Mouse (Mus musculus) testis, adult 2 months (tissue): ENCODE measurements around the gene Slc1a4. TPM values are rescaled to one million over a fixed set of nuclear protein-coding genes. Genes with fewer than 3 reads are reported as not detected.
A peak's percentile ranks its signal among the peaks of the same experiment; 100 is the strongest.

Experiments used
- H3K27ac ChIP-seq: fragments of 200-500 bp; 2 replicates; pipeline ENCODE4 v1.5.1; 2012; ENCODE audit warnings: low read depth, low read length; ENCODE audit not compliant: control insufficient read depth, insufficient read depth
- H3K27me3 ChIP-seq: fragments of 200-500 bp; 2 replicates; pipeline ENCODE4 v1.6.1; 2012; ENCODE audit warnings: mild to moderate bottlenecking, low read length, moderate library complexity; ENCODE audit not compliant: control insufficient read depth, insufficient read depth
- H3K36me3 ChIP-seq: fragments of 200-500 bp; 2 replicates; pipeline ENCODE4 v1.6.1; 2012; ENCODE audit warnings: mild to moderate bottlenecking, low read length; ENCODE audit not compliant: control insufficient read depth, insufficient read depth
- H3K4me1 ChIP-seq: fragments of 200-500 bp; 2 replicates; pipeline ENCODE4 v1.6.1; 2012; ENCODE audit warnings: low read length; ENCODE audit not compliant: control insufficient read depth, insufficient read depth
- H3K4me3 ChIP-seq: fragments of 200-500 bp; 2 replicates; pipeline ENCODE4 v1.5.1; 2012; ENCODE audit warnings: low read depth, mild to moderate bottlenecking, low read length, moderate library complexity, mixed read lengths; ENCODE audit not compliant: control insufficient read depth
- CTCF ChIP-seq: fragments of 200-500 bp; IDR thresholded peaks from 2 replicates; pipeline ENCODE4 v1.5.1; 2012; ENCODE audit warnings: low read depth, mild to moderate bottlenecking, inconsistent platforms, low read length, moderate library complexity; ENCODE audit not compliant: control insufficient read depth, insufficient read depth, insufficient replicate concordance
- POLR2A ChIP-seq: fragments of 200-500 bp; IDR thresholded peaks from 2 replicates; pipeline ENCODE4 v1.6.1; 2012; ENCODE audit warnings: low read depth, mild to moderate bottlenecking, inconsistent platforms, low read length, moderate library complexity; ENCODE audit not compliant: control insufficient read depth
- polyA plus RNA-seq: library from polyadenylated mRNA; depleted of rRNA; stranded (reverse); fragments of >200 nt; gene quantifications from 2 replicates; pipeline ENCODE4 v1.2.3, GENCODE M21; 2012; rRNA removed

Gene Slc1a4
- polyA plus RNA-seq: 0.59 and 0.69 TPM in 2 replicates

DNA sequence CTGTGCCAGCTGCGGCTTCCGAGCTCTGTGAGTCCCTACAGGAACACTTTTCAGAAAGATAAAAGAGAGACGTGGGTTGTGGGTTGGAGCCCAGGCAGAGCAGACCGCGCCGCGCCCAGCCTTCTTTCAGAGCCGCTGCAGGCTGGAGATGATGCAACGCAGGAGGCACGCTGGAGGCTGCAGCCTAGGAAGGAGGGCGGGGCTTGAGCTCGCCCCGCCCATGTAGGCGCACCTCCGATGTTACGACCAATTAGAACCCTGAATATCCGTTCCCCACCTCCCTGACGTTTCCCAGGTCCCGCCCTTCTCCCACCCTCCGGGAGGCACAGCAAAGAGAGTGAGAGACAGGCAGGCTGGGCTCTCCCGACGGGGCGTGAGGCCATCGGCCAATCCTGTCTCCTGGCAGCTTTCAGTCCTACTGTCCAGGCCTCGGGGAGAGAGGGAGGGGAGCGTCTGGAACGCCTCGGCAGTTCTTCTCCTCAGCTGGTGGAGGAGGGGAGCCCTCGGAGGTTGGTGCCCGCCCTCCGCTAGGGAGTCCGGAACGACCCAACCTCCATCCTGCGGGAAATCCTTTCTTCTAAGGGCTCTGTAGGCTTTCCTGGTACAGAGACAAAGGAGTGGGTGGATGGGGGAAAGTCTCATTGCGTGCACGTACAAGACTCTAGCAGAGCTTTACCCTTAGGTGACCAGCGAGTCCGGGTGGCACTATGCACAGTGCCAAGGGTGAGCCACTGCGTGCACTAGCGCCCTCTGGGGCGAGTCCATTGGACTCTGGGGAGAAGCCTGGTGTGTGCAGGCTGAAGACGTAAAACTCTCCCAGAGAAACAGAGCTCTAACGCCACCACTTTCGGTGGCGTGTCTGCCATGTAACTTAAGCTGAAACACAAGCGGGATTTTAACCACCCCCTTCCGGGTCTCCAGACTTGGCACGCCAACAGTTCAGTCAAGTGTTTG, at the start of gene Slc1a4:
Gene Slc1a4, minus strand, starts transcription at position 153 of the 954 bp plus-strand sequence.
- Histone ChIP-seq H3K27ac (peak within 1 kb of the TSS; percentile 68), H3K4me3 (peak within 1 kb of the TSS; percentile 92), H3K27me3 (no peaks in the 10 kb centered on the region; the same call in 1 of the 2 replicates), H3K36me3 (no peaks in the 10 kb centered on the region), H3K4me1 (peaks cover 13% of the 10 kb centered on the region)
- peak; percentile 41; the same call in 1 of the 2 replicates for TF ChIP-seq CTCF
- TF ChIP-seq POLR2A: peak; percentile 46; the same call in 1 of the 2 replicates

DNA sequence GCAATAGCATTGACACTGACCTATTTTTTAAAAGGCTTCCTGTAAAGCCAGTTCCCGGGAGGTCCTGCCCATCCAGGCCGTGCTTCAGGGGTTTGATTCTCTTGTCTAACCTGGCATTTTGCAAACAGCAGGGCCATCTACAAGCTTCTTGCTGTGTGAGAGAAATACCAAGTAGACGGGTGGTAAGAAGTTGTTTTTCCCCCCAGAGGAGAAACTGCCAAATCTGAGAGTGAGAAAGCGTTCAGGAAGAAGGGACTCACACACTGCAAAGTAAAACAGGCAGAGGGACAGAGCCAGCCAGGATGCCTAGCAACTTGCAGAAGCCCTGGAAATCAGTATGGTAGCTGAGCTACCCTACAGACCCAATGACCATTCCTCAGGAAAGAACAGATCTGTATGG, 47.6 kb upstream of the Slc1a4 start:
- no peaks in the 10 kb centered on the region for H3K4me1 ChIP-seq
- H3K27ac ChIP-seq: no peak overlapping the region
- H3K27me3 ChIP-seq: no peaks in the 10 kb centered on the region
- H3K36me3 ChIP-seq: no peaks in the 10 kb centered on the region
- H3K4me3 ChIP-seq: no peak overlapping the region
- TF ChIP-seq POLR2A: no peak
- no peak for TF ChIP-seq CTCF

GRCm38 (mm10) chr11:20376642-20377041, 44.1 kb upstream of the Slc1a4 start:
- no peak overlapping the region for H3K4me3 ChIP-seq
- no peaks in the 10 kb centered on the region for H3K4me1 ChIP-seq
- H3K27ac ChIP-seq: no peak overlapping the region
- no peak for TF ChIP-seq CTCF
- no peaks in the 10 kb centered on the region for H3K36me3 ChIP-seq
- H3K27me3 ChIP-seq: no peaks in the 10 kb centered on the region

- H3K4me1 ChIP-seq: no peaks in the 10 kb centered on the region
- H3K4me3 ChIP-seq: no peak overlapping the region
- H3K27me3 ChIP-seq: no peaks in the 10 kb centered on the region
- TF ChIP-seq POLR2A: no peak
- no peaks in the 10 kb centered on the region for H3K36me3 ChIP-seq
- H3K27ac ChIP-seq: no peak overlapping the region
Measured at GRCm38 (mm10) chr11:20372616-20373211, 40.2 kb upstream of the Slc1a4 start.

DNA sequence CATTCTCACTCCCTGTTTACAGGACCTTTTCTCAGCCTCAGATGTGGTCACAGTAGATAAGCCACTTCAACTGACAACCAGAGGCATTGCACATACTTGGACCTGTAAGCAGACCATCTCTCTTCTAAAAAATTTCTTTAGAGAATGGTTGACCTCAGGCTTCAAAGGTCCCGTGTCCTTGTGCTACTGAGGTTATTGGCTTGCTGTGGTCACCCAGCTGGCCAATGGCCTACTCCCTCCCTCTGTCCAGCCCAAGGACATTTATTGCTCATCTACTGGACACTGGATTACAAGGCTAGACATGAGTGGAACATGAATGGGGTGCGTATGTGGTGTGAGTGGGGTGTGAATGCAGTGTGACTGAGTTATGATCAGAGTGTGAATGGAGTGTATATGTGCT, 38.0 kb upstream of the Slc1a4 start:
- TF ChIP-seq CTCF (no peak), POLR2A (no peak)
- Histone ChIP-seq H3K27ac (no peak overlapping the region), H3K4me1 (no peaks in the 10 kb centered on the region), H3K27me3 (no peaks in the 10 kb centered on the region), H3K36me3 (no peaks in the 10 kb centered on the region), H3K4me3 (no peak overlapping the region)

DNA sequence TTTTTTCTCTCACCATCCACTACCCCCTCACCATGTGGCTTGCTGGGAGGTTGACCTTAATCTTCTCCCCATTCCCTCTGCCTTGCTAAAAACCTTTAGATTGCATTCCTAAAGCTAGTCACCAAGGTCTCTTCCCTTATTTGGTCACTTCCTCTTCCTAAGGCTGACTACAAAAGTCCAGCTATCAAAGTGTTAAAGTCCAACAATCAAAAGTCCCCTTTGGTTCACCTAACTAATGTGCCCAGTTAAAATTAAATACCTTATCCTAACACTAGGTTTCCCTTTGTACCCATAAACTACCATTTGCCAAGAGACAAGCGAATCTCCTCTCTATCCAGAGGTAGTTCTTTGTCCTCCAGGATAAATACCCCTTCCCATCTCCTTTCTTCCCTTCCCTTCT, 33.9 kb upstream of the Slc1a4 start:
- no peak overlapping the region for H3K4me3 ChIP-seq
- TF ChIP-seq CTCF: no peak
- no peak for TF ChIP-seq POLR2A
- H3K36me3 ChIP-seq: no peaks in the 10 kb centered on the region
- no peak overlapping the region for H3K27ac ChIP-seq
- no peaks in the 10 kb centered on the region for H3K27me3 ChIP-seq
- no peaks in the 10 kb centered on the region for H3K4me1 ChIP-seq

DNA sequence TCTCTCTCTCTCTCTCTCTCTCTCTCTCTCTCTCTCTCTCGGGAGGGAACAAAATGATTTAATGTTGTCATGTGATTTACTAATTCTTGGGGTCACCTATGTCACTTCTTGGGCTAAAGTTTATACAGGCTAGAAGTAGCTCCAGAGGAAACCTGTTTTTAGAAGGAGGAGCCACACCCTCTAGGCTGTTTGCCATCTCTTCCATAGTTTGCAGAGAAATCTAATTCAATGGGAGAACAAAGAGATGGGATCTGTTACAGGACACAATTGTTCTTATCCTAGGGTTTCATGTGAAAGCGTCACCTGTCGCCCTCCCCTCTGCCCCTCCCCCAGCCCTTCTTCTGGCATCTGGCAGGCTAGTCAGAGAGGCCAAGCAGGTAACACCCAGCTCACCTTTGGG, 28.8 kb upstream of the Slc1a4 start:
- no peak overlapping the region for H3K4me3 ChIP-seq
- no peaks in the 10 kb centered on the region for H3K36me3 ChIP-seq
- no peak for TF ChIP-seq CTCF
- H3K27ac ChIP-seq: no peak overlapping the region
- no peaks in the 10 kb centered on the region for H3K4me1 ChIP-seq
- H3K27me3 ChIP-seq: no peaks in the 10 kb centered on the region
